Comparison of ENCODE assay signal across 17 mouse cellular contexts in the genomic region with DNA sequence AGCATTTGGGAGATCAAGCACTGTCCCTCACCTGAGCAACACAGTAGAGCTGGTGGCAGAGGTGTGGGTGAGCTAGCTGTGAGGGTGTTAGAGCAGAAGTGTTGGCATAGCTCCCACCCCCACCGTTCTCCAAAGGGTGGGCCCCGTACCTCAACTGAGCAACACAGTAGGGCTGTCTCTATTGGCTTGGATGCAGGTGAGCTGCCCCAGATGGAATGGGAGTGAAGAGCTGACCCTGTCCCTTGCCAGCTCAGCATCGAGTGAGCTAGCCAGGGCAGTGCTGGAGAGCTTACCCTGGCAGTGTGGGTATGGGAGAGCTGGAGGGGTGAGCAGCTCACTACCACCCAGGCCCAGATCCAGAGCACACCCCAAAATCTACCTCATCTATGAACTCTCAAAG.
DNase-seq lines count a peak whose midpoint lies in the region; ATAC-seq and TF ChIP-seq lines count a peak whose summit lies in the region.
"Had no signal": no experiment of that assay in that cellular context is flagged by ENCODE, and none has a peak within 500 bp of the region (broad histone marks: within the 10 kb centered on the region; RNA-seq: fewer than 3 reads in every experiment).

No protein-coding gene starts in this region.

- H3K27me3 ChIP-seq in heart, embryonic 15.5 days: no peaks in the 10 kb centered on the region
- H3K27me3 ChIP-seq in heart, adult 2 months (ENCODE audit: control insufficient read depth, insufficient read depth, low read length): no peaks in the 10 kb centered on the region
- no peaks in the 10 kb centered on the region for H3K27me3 ChIP-seq in liver, embryonic 11.5 days (replicated peaks; ENCODE audit: control insufficient read depth, insufficient read depth, low read length)
- no peaks in the 10 kb centered on the region for H3K27me3 ChIP-seq in midbrain, embryonic 16.5 days (ENCODE audit: control insufficient read depth, insufficient read depth, low read depth, low read length)
- H3K27me3 ChIP-seq in midbrain, embryonic 10.5 days (ENCODE audit: low read depth, poor library complexity, severe bottlenecking): no peaks in the 10 kb centered on the region
- H3K27me3 ChIP-seq: kidney, embryonic 15.5 days; neural tube, embryonic 12.5 days had no signal

- no peak overlapping the region for H3K4me2 ChIP-seq in heart, embryonic 15.5 days
- H3K4me2 ChIP-seq in liver, embryonic 11.5 days: no peak overlapping the region
- no peak overlapping the region for H3K4me2 ChIP-seq in midbrain, embryonic 16.5 days (ENCODE audit: low read length)
- H3K4me2 ChIP-seq: heart, embryonic 11.5 days; kidney, embryonic 15.5 days; lung, embryonic 14.5 days; neural tube, embryonic 12.5 days had no signal

- no peak overlapping the region for H3K9ac ChIP-seq in heart, embryonic 15.5 days
- H3K9ac ChIP-seq in heart, adult 2 months (ENCODE audit: low read depth, low read length): no peak overlapping the region
- no peak overlapping the region for H3K9ac ChIP-seq in liver, embryonic 11.5 days (ENCODE audit: low read depth, low read length)
- H3K9ac ChIP-seq in midbrain, embryonic 16.5 days (ENCODE audit: low read depth, low read length): no peak overlapping the region
- H3K9ac ChIP-seq: kidney, embryonic 15.5 days; lung, embryonic 14.5 days; neural tube, embryonic 12.5 days had no signal

- H3K4me1 ChIP-seq in heart, embryonic 15.5 days (replicated peaks): no peaks in the 10 kb centered on the region
- H3K4me1 ChIP-seq in heart, adult 2 months (ENCODE audit: control insufficient read depth, insufficient read depth, low read length): no peaks in the 10 kb centered on the region
- H3K4me1 ChIP-seq in liver, embryonic 11.5 days (replicated peaks; ENCODE audit: control insufficient read depth, insufficient read depth, low read length): no peaks in the 10 kb centered on the region
- H3K4me1 ChIP-seq in midbrain, embryonic 16.5 days (ENCODE audit: control insufficient read depth, insufficient read depth, low read length): no peaks in the 10 kb centered on the region; the same call in 1 of the 2 replicates
- H3K4me1 ChIP-seq in midbrain, embryonic 10.5 days: no peaks in the 10 kb centered on the region
- H3K4me1 ChIP-seq: kidney, embryonic 15.5 days; neural tube, embryonic 12.5 days had no signal

- no peak for TF ChIP-seq POLR2A in heart, adult 2 months (IDR thresholded peaks at IDR 0.05; ENCODE audit: insufficient read depth, low read depth, low read length)

- intact Hi-C loops in heart, adult 2 months (cut with DNase I): no loop called here

- peak; percentile 47; the same call in 1 of the 2 replicates for ATAC-seq in heart, embryonic 15.5 days (replicated peaks; ENCODE audit: insufficient number of reproducible peaks, insufficient read depth, low FRiP score, low read depth)
- ATAC-seq in liver, embryonic 11.5 days (replicated peaks; ENCODE audit: low FRiP score): 0 out of 2 replicates have a peak, but pooled peaks have one; percentile 2
- ATAC-seq in midbrain, embryonic 16.5 days: 0 out of 2 replicates have a peak, but pooled peaks have one; percentile 28
- ATAC-seq: forebrain, embryonic 14.5 days had no signal

- H3K36me3 ChIP-seq in heart, embryonic 15.5 days: no peaks in the 10 kb centered on the region
- H3K36me3 ChIP-seq in heart, adult 2 months (ENCODE audit: control insufficient read depth, insufficient read depth, low read length): no peaks in the 10 kb centered on the region
- no peaks in the 10 kb centered on the region for H3K36me3 ChIP-seq in liver, embryonic 11.5 days (ENCODE audit: control insufficient read depth, insufficient read depth, low read length)
- no peaks in the 10 kb centered on the region for H3K36me3 ChIP-seq in midbrain, embryonic 16.5 days (ENCODE audit: control insufficient read depth, insufficient read depth, low read length)
- no peaks in the 10 kb centered on the region for H3K36me3 ChIP-seq in midbrain, embryonic 10.5 days
- H3K36me3 ChIP-seq: kidney, embryonic 15.5 days; neural tube, embryonic 12.5 days had no signal

- H3K27ac ChIP-seq in heart, embryonic 15.5 days: no peak overlapping the region
- H3K27ac ChIP-seq in heart, adult 2 months: no peak overlapping the region
- H3K27ac ChIP-seq in liver, embryonic 11.5 days (ENCODE audit: low read depth, low read length): no peak overlapping the region
- no peak overlapping the region for H3K27ac ChIP-seq in midbrain, embryonic 16.5 days (ENCODE audit: low read length)
- no peak overlapping the region for H3K27ac ChIP-seq in midbrain, embryonic 10.5 days (replicated peaks)
- H3K27ac ChIP-seq: kidney, embryonic 15.5 days; neural tube, embryonic 12.5 days had no signal

- H3K4me3 ChIP-seq in heart, embryonic 15.5 days: no peak overlapping the region
- no peak overlapping the region for H3K4me3 ChIP-seq in heart, adult 2 months
- no peak overlapping the region for H3K4me3 ChIP-seq in liver, embryonic 11.5 days (ENCODE audit: low read depth, low read length)
- no peak overlapping the region for H3K4me3 ChIP-seq in midbrain, embryonic 16.5 days (ENCODE audit: low read depth, low read length)
- no peak overlapping the region for H3K4me3 ChIP-seq in midbrain, embryonic 10.5 days
- H3K4me3 ChIP-seq: kidney, embryonic 15.5 days; neural tube, embryonic 12.5 days had no signal

- 83% methylated on average over 3 of the region's 3 CpGs for WGBS in heart, embryonic 15.5 days
- WGBS in heart, adult 2 months: 87% methylated on average over 3 of the region's 3 CpGs
- 89% methylated on average over 3 of the region's 3 CpGs for WGBS in liver, embryonic 11.5 days
- WGBS in midbrain, embryonic 16.5 days: 95% methylated on average over 3 of the region's 3 CpGs
- WGBS in midbrain, embryonic 10.5 days: 94% methylated on average over 3 of the region's 3 CpGs

- H3K9me3 ChIP-seq in heart, embryonic 15.5 days (replicated peaks): no peaks in the 10 kb centered on the region
- H3K9me3 ChIP-seq in liver, embryonic 11.5 days (ENCODE audit: control insufficient read depth, low read length): no peaks in the 10 kb centered on the region
- H3K9me3 ChIP-seq in midbrain, embryonic 16.5 days (replicated peaks; ENCODE audit: control insufficient read depth, low read length, poor library complexity, severe bottlenecking): no peaks in the 10 kb centered on the region
- H3K9me3 ChIP-seq in midbrain, embryonic 10.5 days (replicated peaks): no peaks in the 10 kb centered on the region
- H3K9me3 ChIP-seq: kidney, embryonic 15.5 days; neural tube, embryonic 12.5 days had no signal

- DNase-seq in heart, adult 2 months: no peak
- no peak for DNase-seq in liver, embryonic 11.5 days (ENCODE audit: low spot score)
- DNase-seq in liver: no peak
- no peak for DNase-seq in midbrain, embryonic 10.5 days (ENCODE audit: low spot score)
- DNase-seq in yolk sac, embryonic 10.5 days (ENCODE audit: low spot score): no peak
- DNase-seq: adrenal gland, adult 2 months; cerebellum, adult 8-10 months; gastrocnemius, postnatal 25 days; heart, postnatal 36 days; lung, embryonic 14.5 days; right cerebral cortex, adult 18-20 months had no signal

- no peaks in the 10 kb centered on the region for H3K79me2 ChIP-seq in heart, adult 2 months (replicated peaks; ENCODE audit: control insufficient read depth, insufficient read depth, low read length)

- TF ChIP-seq EP300 in heart, adult 2 months (IDR thresholded peaks at IDR 0.05; ENCODE audit: insufficient read depth, low read depth, low read length): no peak

- no peak for TF ChIP-seq CTCF in heart, adult 2 months (IDR thresholded peaks at IDR 0.05)
